Mouse (Mus musculus) liver, embryonic 15.5 days (tissue): ENCODE measurements around the gene Pecr. TPM values are rescaled to one million over a fixed set of nuclear protein-coding genes. Genes with fewer than 3 reads are reported as not detected.

ENCODE experiments used
- ATAC-seq: fragments of 200-750 bp; cut with Nextera tagmentation; 2 replicates; pipeline ENCODE4 v1.8.0; 2017; ENCODE audit warnings: moderate number of reproducible peaks, mild to moderate bottlenecking, moderate library complexity; ENCODE audit not compliant: insufficient read depth
- H3K27ac ChIP-seq: fragments of 300-500 bp; sonication (generic); replicated peaks from 2 replicates; pipeline ENCODE4 v1.5.1; 2015; ENCODE audit warnings: mild to moderate bottlenecking, inconsistent platforms
- H3K27me3 ChIP-seq: fragments of 300-500 bp; sonication (generic); 2 replicates; pipeline ENCODE4 v1.6.1; 2015; ENCODE audit warnings: mild to moderate bottlenecking, inconsistent platforms
- H3K36me3 ChIP-seq: fragments of 300-500 bp; sonication (generic); replicated peaks from 2 replicates; pipeline ENCODE4 v1.6.1; 2015; ENCODE audit warnings: moderate library complexity, mild to moderate bottlenecking, inconsistent platforms
- H3K4me1 ChIP-seq: fragments of 300-500 bp; sonication (generic); replicated peaks from 2 replicates; pipeline ENCODE4 v1.6.1; 2015; ENCODE audit warnings: inconsistent platforms
- H3K4me2 ChIP-seq: fragments of 300-500 bp; sonication (generic); 2 replicates; pipeline ENCODE4 v1.6.1; 2015; ENCODE audit warnings: moderate library complexity, mild to moderate bottlenecking, inconsistent platforms
- H3K4me3 ChIP-seq: fragments of 300-500 bp; sonication (generic); replicated peaks from 2 replicates; pipeline ENCODE4 v1.5.1; 2015; ENCODE audit warnings: mild to moderate bottlenecking, inconsistent platforms
- H3K9ac ChIP-seq: fragments of 300-500 bp; sonication (generic); 2 replicates; pipeline ENCODE4 v1.6.1; 2015; ENCODE audit warnings: moderate library complexity, mild to moderate bottlenecking, inconsistent platforms
- H3K9me3 ChIP-seq: fragments of 300-500 bp; sonication (generic); replicated peaks from 2 replicates; pipeline ENCODE4 v1.6.1; 2016; ENCODE audit warnings: inconsistent platforms
- WGBS: fragments of 180-500 bp; shearing (Covaris S2); methylation state at CpG from one replicate; pipeline ENCODE4 v1.1.7; 2015; ENCODE audit warnings: mixed read lengths; ENCODE audit not compliant: insufficient replicate concordance; 5-methylcytosine and 5-hydroxymethylcytosine counted together
- polyA plus RNA-seq: library from polyadenylated mRNA; unstranded; fragments of >200 nt; fragmentation: Nextera tagmentation; extraction: Ambion mirVana; gene quantifications from 2 replicates; pipeline ENCODE4 v1.2.1, GENCODE M21; 2015

Gene Pecr
- polyA plus RNA-seq, 1 experiment from 2014 or later, result 66.1 TPM

DNA sequence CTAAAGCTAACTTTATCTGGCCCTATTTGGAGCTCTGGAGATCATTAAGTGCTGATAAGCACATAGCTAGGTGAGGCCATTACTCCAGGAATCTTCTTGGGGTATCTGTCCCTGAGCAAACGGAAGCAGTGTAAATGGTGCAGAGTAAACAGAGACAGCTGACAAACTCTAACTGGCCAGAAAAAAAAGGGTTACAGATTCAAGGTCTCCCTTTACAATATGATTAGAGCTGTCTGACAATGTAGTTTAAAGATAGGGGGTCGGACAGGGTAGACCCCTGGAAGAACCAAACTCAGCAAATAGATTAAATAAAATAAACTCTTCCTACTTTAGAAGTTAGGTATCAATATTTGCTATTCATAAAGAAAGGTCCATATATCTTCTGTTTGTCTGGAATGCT lies 65.5 kb downstream of the Pecr start:
- Histone ChIP-seq H3K9ac (no peak overlapping the region), H3K9me3 (no peaks in the 10 kb centered on the region), H3K27ac (no peak overlapping the region), H3K27me3 (peaks cover 31% of the 10 kb centered on the region), H3K36me3 (no peaks in the 10 kb centered on the region), H3K4me1 (no peaks in the 10 kb centered on the region; the same call in none of the 2 replicates), H3K4me2 (no peak overlapping the region), H3K4me3 (no peak overlapping the region)
- 0 out of 2 replicates have a peak, but pooled peaks have one; percentile 20 for ATAC-seq
- WGBS, result 41% methylated on average over 2 of the region's 2 CpGs

DNA sequence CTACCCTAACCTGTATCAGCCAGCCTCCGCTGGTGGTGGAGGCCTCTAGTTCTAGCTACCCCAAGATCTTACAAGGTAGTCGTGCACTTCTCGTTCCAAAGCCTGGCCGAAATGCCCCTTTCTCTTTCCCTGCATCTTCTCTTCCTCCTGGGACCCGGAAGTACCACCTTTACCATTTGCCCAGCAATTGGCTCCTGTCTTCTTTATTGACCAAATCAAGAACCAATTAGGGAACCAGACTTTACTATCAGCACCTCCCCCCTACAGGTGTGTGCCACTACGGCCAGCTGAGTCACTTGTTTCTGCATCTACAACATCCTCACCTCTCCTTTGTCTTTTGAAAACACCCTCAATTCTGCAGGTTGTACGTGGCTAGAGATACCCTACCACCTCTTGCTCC lies 67.4 kb downstream of the Pecr start:
- Histone ChIP-seq H3K27me3 (peaks cover 33% of the 10 kb centered on the region), H3K4me1 (no peaks in the 10 kb centered on the region; the same call in none of the 2 replicates), H3K4me2 (no peak overlapping the region), H3K4me3 (no peak overlapping the region), H3K9me3 (no peaks in the 10 kb centered on the region), H3K9ac (no peak overlapping the region), H3K36me3 (no peaks in the 10 kb centered on the region), H3K27ac (no peak overlapping the region)
- ATAC-seq, result no peak
- 67% methylated on average over 7 of the region's 7 CpGs for WGBS

DNA sequence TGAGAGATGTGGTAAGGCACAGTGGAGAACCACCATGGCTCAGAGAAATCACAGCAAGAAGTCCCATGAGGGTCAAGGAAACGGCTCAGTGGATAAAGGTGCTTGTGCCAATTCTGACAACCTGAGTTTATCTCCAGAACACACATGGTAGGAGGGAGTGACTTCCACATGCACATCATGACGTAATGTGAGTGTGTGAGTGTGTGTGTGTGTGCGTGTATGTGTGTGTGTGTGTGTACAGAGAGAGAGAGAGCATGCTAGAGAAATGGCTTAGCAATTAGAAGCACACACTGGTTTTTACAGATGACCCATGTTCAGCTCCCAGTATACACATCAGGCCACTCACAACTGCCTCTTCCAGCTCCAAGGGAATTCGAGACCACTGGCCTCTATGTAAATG lies 68.9 kb downstream of the Pecr start:
- Histone ChIP-seq H3K9me3 (no peaks in the 10 kb centered on the region), H3K36me3 (no peaks in the 10 kb centered on the region), H3K27ac (no peak overlapping the region), H3K27me3 (peaks cover 39% of the 10 kb centered on the region), H3K4me3 (no peak overlapping the region), H3K4me2 (no peak overlapping the region), H3K9ac (no peak overlapping the region), H3K4me1 (no peaks in the 10 kb centered on the region; the same call in none of the 2 replicates)
- 39% methylated on average over 4 of the region's 4 CpGs for WGBS
- no peak for ATAC-seq

DNA sequence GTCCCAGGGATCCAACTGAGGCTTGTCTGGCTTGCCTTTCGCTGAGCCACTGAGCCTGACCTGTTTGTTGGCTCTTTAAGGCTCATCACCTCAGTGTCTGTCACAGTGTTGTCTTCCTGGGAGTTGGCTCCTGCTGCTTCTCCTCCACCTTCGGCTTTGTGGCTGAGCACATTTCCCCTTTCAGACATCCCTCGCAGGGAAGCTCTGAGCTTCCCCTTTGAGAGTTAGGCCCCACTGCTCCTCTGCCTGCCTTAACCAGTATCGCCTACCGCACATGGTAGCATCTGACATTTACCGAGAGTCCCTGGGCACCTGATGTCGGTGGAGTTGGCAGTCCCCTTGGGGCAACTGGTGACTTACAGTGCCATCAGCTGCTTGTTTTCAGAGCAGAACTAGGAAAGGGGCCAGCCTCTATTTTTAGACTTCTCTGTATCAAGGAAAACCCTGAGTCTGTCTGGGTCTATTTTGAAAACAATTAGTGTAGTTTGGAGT lies 69.6 kb downstream of the Pecr start:
- H3K27ac ChIP-seq, result no peak overlapping the region
- 25% methylated on average over 7 of the region's 7 CpGs for WGBS
- no peak overlapping the region for H3K4me3 ChIP-seq
- ATAC-seq, result no peak
- H3K36me3 ChIP-seq, result no peaks in the 10 kb centered on the region
- peaks cover 39% of the 10 kb centered on the region for H3K27me3 ChIP-seq
- no peaks in the 10 kb centered on the region for H3K9me3 ChIP-seq
- H3K4me1 ChIP-seq, result no peaks in the 10 kb centered on the region; the same call in 1 of the 2 replicates
- H3K9ac ChIP-seq, result no peak overlapping the region
- H3K4me2 ChIP-seq, result no peak overlapping the region

DNA sequence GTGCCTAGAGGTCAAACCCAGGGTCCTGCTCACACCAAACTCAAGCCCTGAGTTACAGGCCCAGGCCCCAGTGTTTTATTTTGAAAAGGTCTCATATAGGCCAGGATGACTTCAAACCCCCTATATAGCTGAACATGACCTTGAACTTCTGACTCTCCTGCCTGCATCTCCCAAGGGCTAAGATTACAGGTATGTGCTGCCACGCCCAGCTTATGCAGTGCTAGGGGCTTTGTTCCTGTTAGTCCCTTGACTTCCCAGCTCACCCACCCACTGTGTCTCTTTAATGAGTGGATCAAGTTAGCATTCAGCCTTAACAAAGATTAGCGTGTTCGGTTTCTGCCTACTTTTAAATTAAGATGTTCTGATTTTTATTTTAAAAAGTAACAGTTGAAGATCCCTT lies 70.2 kb downstream of the Pecr start:
- no peak for ATAC-seq
- Histone ChIP-seq H3K9ac (no peak overlapping the region), H3K4me2 (no peak overlapping the region), H3K4me1 (no peaks in the 10 kb centered on the region; the same call in 1 of the 2 replicates), H3K27ac (no peak overlapping the region), H3K4me3 (no peak overlapping the region), H3K27me3 (peaks cover 42% of the 10 kb centered on the region), H3K36me3 (no peaks in the 10 kb centered on the region), H3K9me3 (no peaks in the 10 kb centered on the region)
- WGBS, result 66% methylated on average over 3 of the region's 3 CpGs

DNA sequence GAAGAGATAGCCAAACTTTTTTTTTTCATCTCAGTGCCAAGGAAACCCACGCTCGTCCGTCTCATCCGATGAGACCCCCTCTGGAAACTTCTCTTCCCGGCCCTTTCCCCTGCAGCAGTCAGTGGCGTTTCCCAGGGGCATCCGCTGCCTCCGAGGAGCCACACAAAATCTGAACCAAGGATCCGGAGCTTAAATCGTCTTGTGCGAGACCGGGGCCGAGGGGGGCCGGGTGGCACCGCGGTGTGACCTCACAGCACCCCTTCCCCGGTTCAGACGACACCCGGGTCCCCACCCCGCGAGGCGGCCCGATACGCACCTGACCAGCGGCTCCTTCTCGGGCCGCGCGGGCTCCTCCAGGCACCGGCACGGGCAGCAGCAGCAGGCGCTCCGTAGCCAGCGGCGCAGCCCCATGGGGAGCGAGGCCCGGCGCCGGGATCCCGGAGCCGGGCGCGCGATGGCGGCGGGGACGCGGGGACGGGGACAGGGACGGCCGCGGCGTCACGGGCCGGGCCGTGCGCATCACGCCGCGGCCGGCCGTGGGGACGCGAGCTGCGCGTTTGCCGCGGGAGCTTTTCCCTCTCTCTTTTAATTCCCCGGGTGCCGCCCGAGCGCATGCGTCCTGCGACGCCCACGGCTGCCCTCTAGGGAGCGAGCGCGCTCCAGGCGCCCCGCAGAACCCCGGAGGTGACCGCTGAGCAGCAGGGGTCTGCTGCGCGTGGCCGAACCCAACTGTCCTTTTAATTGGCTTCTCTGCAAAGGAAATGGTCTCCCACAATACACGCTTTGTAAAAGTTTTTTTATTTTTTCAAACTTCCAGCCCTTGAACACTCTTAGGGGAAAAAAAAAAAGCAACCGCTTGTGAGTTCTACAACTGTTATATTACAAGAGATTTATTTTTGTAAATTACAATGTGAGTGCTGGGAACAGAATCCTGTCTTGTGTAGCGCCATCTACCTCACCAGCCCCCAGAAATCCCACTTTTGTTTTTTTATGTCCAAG lies 72.1 kb downstream of the Pecr start, which contains the start of gene Mreg:
Gene Mreg, minus strand, starts transcription at position 607 of the 999 bp plus-strand sequence.
- Histone ChIP-seq H3K27me3 (peaks cover 42% of the 10 kb centered on the region), H3K27ac (peak within 1 kb of the TSS; percentile 14; the same call in 1 of the 2 replicates), H3K9ac (peak within 1 kb of the TSS; percentile 52), H3K4me2 (peak within 1 kb of the TSS; percentile 73), H3K4me1 (no peaks in the 10 kb centered on the region; the same call in 1 of the 2 replicates), H3K36me3 (no peaks in the 10 kb centered on the region), H3K4me3 (peak within 1 kb of the TSS; percentile 63), H3K9me3 (no peaks in the 10 kb centered on the region)
- under 1% methylated on average over 89 of the region's 89 CpGs for WGBS
- ATAC-seq, result peak; percentile 72

DNA sequence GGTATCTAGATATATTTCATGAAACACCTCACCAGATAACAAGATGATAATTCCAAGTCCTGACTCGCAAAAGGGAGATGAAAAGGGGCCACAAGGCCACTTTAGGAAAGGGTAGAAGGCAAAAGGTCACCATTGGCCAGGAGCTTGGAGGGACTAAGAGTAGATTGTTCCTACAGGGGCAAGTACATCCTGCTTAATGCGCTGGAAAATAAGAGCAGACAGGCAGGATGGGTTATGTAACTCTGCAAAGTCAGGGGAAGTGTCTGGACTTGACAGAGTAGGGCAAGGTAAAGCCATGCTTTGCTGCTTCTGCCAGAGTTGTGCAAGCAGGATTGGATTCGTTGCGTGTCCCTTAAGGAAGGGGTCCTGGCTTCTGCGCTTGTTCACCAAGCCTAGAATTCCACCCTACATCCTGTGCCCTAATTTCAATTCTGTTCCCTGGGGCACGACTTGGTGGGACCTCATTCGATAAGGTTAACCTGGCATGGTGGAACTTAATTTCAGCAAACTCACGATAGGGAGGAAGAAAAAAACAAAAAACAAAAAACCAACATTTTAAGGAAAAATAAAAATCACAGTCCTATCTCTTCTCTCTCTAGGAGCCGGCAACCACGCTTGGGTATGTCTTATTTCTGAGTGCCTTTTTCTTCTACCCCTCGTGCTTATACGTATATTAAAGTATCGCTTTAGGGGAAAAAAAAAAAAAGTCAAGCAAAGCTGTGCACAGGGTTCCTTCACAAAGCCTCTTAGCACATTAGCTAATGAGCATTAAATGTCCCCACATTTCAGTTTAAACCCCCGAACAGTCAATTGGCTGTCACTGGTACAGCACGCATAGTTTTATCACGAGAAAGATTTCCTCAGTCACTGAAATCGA lies 73.1 kb downstream of the Pecr start:
- 19% methylated on average over 17 of the region's 17 CpGs for WGBS
- Histone ChIP-seq H3K9ac (peak overlapping the region; percentile 52; the same call in 1 of the 2 replicates), H3K27ac (0 out of 2 replicates have a peak overlapping the region, but pooled peaks have one; percentile 29)

More for the DNA sequence above, 73.1 kb downstream of the Pecr start:
- H3K36me3 ChIP-seq, result no peaks in the 10 kb centered on the region
- H3K4me1 ChIP-seq, result no peaks in the 10 kb centered on the region; the same call in 1 of the 2 replicates
- peak overlapping the region; percentile 63 for H3K4me3 ChIP-seq
- H3K27me3 ChIP-seq, result peaks cover 42% of the 10 kb centered on the region
- no peaks in the 10 kb centered on the region for H3K9me3 ChIP-seq
- H3K4me2 ChIP-seq, result peak overlapping the region; percentile 73
- ATAC-seq, result no peak

Other genes with a start within 250 kb of the Pecr start
- gene Mreg, start 72.0 kb downstream of the Pecr start, polyA plus RNA-seq, result 7.6 and 8.1 TPM in 2 replicates
- 0.79 and 0.96 TPM in 2 replicates for gene Tmem169, start 55 bp upstream of the Pecr start, polyA plus RNA-seq
- 14.8 and 15.8 TPM in 2 replicates for gene Xrcc5, start 23.1 kb upstream of the Pecr start, polyA plus RNA-seq